Mouse (Mus musculus): ENCODE measurements around the gene Rrp9.

Rrp9 gene

GRCm38 (mm10) chr9:106456325-106457162 lies 19.2 kb upstream of the Rrp9 start:
- no peak for DNase-seq (ENCODE audit: low read depth)

GRCm38 (mm10) chr9:106457163-106457559 lies 18.6 kb upstream of the Rrp9 start:
- no peak for DNase-seq (ENCODE audit: low read depth)

GRCm38 (mm10) chr9:106457920-106458319 lies 17.8 kb upstream of the Rrp9 start:
- no peak for DNase-seq (ENCODE audit: low read depth)

GRCm38 (mm10) chr9:106459946-106460345 lies 15.8 kb upstream of the Rrp9 start:
- no peak for DNase-seq (ENCODE audit: low read depth)

- no peak for DNase-seq (ENCODE audit: low read depth)
These were observed 15.2 kb upstream of the Rrp9 start for GRCm38 (mm10) chr9:106460401-106461025.

GRCm38 (mm10) chr9:106461026-106461415 lies 14.7 kb upstream of the Rrp9 start:
- DNase-seq (ENCODE audit: low read depth), result no peak

GRCm38 (mm10) chr9:106461641-106462429 lies 13.9 kb upstream of the Rrp9 start:
- DNase-seq (ENCODE audit: low read depth), result no peak

- DNase-seq (ENCODE audit: low read depth), result no peak
These were observed 13.3 kb upstream of the Rrp9 start for GRCm38 (mm10) chr9:106462430-106462800.

GRCm38 (mm10) chr9:106463122-106464063 lies 12.4 kb upstream of the Rrp9 start:
- no peak for DNase-seq (ENCODE audit: low read depth)

GRCm38 (mm10) chr9:106464751-106465541 lies 10.8 kb upstream of the Rrp9 start:
- DNase-seq (ENCODE audit: low read depth), result no peak

GRCm38 (mm10) chr9:106465571-106466200 lies 10.1 kb upstream of the Rrp9 start, which contains the start of gene Gpr62:
Gene Gpr62 (minus strand): TSS chr9:106465938.
- DNase-seq (ENCODE audit: low read depth), result no peak

- no peak for DNase-seq (ENCODE audit: low read depth)
These were observed 9.0 kb upstream of the Rrp9 start for GRCm38 (mm10) chr9:106466721-106467120.

GRCm38 (mm10) chr9:106467746-106468145 lies 8.0 kb upstream of the Rrp9 start:
- no peak for DNase-seq (ENCODE audit: low read depth)

GRCm38 (mm10) chr9:106469317-106469716 lies 6.4 kb upstream of the Rrp9 start:
- DNase-seq (ENCODE audit: low read depth), result peak; percentile 25

GRCm38 (mm10) chr9:106469776-106470175 lies 6.0 kb upstream of the Rrp9 start:
- DNase-seq (ENCODE audit: low read depth), result no peak

- no peak for DNase-seq (ENCODE audit: low read depth)
These were observed 4.6 kb upstream of the Rrp9 start for GRCm38 (mm10) chr9:106470991-106471750.

GRCm38 (mm10) chr9:106471892-106472291 lies 3.9 kb upstream of the Rrp9 start:
- peak; percentile 50 for DNase-seq (ENCODE audit: low read depth)

GRCm38 (mm10) chr9:106472321-106472720 lies 3.4 kb upstream of the Rrp9 start:
- DNase-seq (ENCODE audit: low read depth), result no peak

GRCm38 (mm10) chr9:106473081-106473752 lies 2.5 kb upstream of the Rrp9 start:
- no peak for DNase-seq (ENCODE audit: low read depth)
